Mouse (Mus musculus): ENCODE measurements at regions not wholly inside any gene's neighbourhood (a gene's known extent, or its start where the extent isn't known, plus 50 kb on each side); places are given as distances from the start of the nearest gene placed in this dataset.
"Not testable (repeated sequence)": the region's sequence is repeated elsewhere in the genome, so short reads cannot be mapped to it uniquely, and the experiment has no call there.

DNA sequence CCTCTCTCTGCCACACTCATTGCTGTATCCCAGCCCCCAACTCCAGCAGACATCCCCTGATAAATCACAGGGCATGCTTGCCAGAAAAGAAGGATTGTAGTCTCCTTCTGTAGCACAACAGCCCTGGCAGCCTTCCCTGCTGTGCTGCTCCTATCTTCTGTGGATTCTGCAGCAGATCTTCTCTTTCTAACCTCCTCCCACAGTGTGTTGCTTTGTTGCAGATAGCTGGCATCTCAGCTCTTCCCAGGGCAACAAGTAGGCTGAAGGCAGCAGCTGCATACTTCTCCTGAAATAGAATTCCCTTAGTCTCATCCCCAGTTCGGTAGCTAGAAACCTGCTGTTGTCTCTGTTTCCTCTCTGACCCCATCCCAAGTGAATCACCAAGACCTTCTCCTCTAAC, 77.7 kb downstream of the Amer1 start:
- DNase-seq (ENCODE audit: low spot score): no peak
- TF ChIP-seq CTCF (IDR thresholded peaks at IDR 0.05): no peak
- no peak for ATAC-seq (ENCODE audit: low FRiP score)
- Histone ChIP-seq H3K4me2 (ENCODE audit: low read depth, low read length, poor library complexity, severe bottlenecking) (no peak overlapping the region), H3K4me1 (ENCODE audit: insufficient read depth, low read length) (no peaks in the 10 kb centered on the region), H3K4me3 (ENCODE audit: low read depth, low read length) (no peak overlapping the region), H3K9me3 (ENCODE audit: low read length) (no peaks in the 10 kb centered on the region), H3K27ac (ENCODE audit: low read depth, low read length) (no peak overlapping the region), H3K27me3 (ENCODE audit: insufficient read depth, low read length) (no peaks in the 10 kb centered on the region), H3K9ac (replicated peaks; ENCODE audit: low read length, poor library complexity, severe bottlenecking) (no peak overlapping the region), H3K36me3 (ENCODE audit: insufficient read depth, low read length) (no peaks in the 10 kb centered on the region)
- WGBS: 10% methylated on average over 1 of the region's 1 CpGs

- not testable (repeated sequence) for H3K27ac ChIP-seq (ENCODE audit: low read depth, low read length); H3K27me3 ChIP-seq (ENCODE audit: insufficient read depth, low read length)
- WGBS: 40% methylated on average over 4 of the region's 4 CpGs
Measured at GRCm38 (mm10) chrX:95365326-95365725, 79.3 kb downstream of the Amer1 start.

DNA sequence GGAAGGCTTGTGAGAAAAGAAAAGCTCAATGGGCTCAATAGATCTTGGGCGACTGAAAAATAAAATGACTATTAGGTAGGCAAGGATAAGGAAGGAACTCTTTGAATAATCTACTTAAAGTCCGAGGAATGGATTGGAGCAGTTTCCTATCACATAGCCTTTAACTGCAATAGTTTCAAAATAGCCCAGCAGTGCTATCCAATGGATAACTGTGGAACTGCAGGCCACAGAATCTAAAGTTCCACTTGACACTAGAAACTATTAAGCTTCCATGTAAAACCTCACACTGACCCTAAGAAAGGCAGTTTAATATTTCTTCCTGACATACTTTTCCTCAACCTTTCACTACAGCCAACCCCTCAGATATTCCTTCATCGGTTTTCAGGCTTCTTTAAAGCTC, 85.6 kb downstream of the Amer1 start:
- DNase-seq (ENCODE audit: low spot score): peak; percentile 47
- no peaks in the 10 kb centered on the region for H3K4me1 ChIP-seq (ENCODE audit: insufficient read depth, low read length)
- no peak overlapping the region for H3K4me2 ChIP-seq (ENCODE audit: low read depth, low read length, poor library complexity, severe bottlenecking)
- 19% methylated on average over 3 of the region's 3 CpGs for WGBS
- H3K9me3 ChIP-seq (ENCODE audit: low read length): no peaks in the 10 kb centered on the region
- no peak for ATAC-seq (ENCODE audit: low FRiP score)
- H3K4me3 ChIP-seq (ENCODE audit: low read depth, low read length): no peak overlapping the region
- H3K27ac ChIP-seq (ENCODE audit: low read depth, low read length): no peak overlapping the region
- peak; percentile 82 for TF ChIP-seq CTCF (IDR thresholded peaks at IDR 0.05)
- no peaks in the 10 kb centered on the region for H3K36me3 ChIP-seq (ENCODE audit: insufficient read depth, low read length)
- no peak overlapping the region for H3K9ac ChIP-seq (replicated peaks; ENCODE audit: low read length, poor library complexity, severe bottlenecking)
- H3K27me3 ChIP-seq (ENCODE audit: insufficient read depth, low read length): no peaks in the 10 kb centered on the region

More at GRCm38 (mm10) chrX:95365326-95365725, 79.3 kb downstream of the Amer1 start:
- not testable (repeated sequence) for DNase-seq (ENCODE audit: low spot score); H3K4me3 ChIP-seq (ENCODE audit: low read depth, low read length); H3K9ac ChIP-seq (replicated peaks; ENCODE audit: low read length, poor library complexity, severe bottlenecking); H3K9me3 ChIP-seq (ENCODE audit: low read length); H3K4me1 ChIP-seq (ENCODE audit: insufficient read depth, low read length); H3K36me3 ChIP-seq (ENCODE audit: insufficient read depth, low read length); ATAC-seq (ENCODE audit: low FRiP score); H3K4me2 ChIP-seq (ENCODE audit: low read depth, low read length, poor library complexity, severe bottlenecking)
